8 mouse cellular contexts compared by ENCODE assay signal in the genomic region with DNA sequence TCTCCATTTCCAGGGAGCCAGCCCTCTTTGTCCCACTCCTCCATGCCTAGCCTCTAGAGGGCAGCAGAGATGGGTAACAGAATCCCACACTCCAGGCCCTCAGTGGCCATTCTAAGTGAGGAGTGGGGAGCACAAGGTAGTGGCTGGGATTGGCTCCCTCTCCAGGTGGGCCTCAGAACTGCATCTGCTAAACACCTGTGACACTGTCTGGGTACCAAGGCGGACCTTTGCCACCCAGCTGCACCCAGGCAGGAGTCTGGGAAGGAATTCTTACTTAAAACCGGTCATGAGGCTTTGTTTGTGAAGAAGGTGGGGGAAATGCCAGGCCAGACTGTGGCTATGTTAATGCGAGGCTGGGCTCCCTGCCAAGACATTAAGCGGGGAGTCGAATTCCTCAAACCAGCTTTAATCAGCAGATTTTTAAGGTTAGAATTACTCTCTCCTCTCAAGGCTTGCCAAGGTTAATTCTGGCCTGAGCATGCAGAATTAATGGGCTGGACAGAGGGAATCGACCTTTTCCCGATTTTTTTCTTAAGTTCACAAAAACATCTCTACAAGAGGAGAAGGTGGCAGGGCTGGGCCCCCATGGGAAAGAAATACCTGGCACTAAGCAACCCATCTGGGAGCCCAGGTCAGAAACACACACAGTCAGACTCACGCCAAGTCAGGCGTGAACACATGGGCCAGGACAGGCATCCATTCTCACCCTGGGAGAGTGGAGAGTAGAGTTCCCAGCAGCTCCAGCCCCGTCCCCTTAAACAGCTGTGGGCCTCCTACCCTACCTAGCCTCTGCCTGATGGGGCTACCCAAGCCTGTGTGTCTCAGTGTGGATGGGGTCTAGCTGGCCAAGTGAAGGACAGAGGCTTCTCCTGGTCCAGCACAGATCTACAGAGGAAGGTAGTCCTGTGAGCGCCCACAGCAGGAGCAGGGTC.
DNase-seq lines count a peak whose midpoint lies in the region; ATAC-seq lines count a peak whose summit lies in the region.

No protein-coding gene starts in this region.

- no peaks in the 10 kb centered on the region for H3K9me3 ChIP-seq in kidney, embryonic 15.5 days (replicated peaks)

- H3K9ac ChIP-seq in kidney, embryonic 15.5 days: no peak overlapping the region

- WGBS in kidney, embryonic 15.5 days: 18% methylated on average over 11 of the region's 11 CpGs

- H3K4me3 ChIP-seq in kidney, embryonic 15.5 days (replicated peaks): no peak overlapping the region

- no peak overlapping the region; the same call in 1 of the 2 replicates for H3K4me2 ChIP-seq in kidney, embryonic 15.5 days

- peak overlapping the region; percentile 84 for H3K27ac ChIP-seq in kidney, embryonic 15.5 days

- H3K36me3 ChIP-seq in kidney, embryonic 15.5 days: no peaks in the 10 kb centered on the region

- DNase-seq in right cerebral cortex, adult 2 months (ENCODE audit: low spot score in 2 of 2): peak; percentile 17 to 31
- DNase-seq in right cerebral cortex, postnatal 25 days: no peak
- DNase-seq in cerebellum, postnatal 36 days: peak; percentile 41 to 58
- DNase-seq in lung, postnatal 10 days: peak; percentile 55
- peak; percentile 42 for DNase-seq in retina, postnatal 7 days (ENCODE audit: low read depth, low spot score)
- no peak for DNase-seq in urinary bladder, adult 18-20 months (ENCODE audit: low spot score in 2 of 2)

- H3K4me1 ChIP-seq in kidney, embryonic 15.5 days: peaks cover 47% of the 10 kb centered on the region

- ATAC-seq in granulocyte monocyte progenitor cell, adult 5-6 weeks (replicated peaks; ENCODE audit: poor library complexity, severe bottlenecking): peak; percentile 67
- peak; percentile 79 for ATAC-seq in kidney, embryonic 15.5 days (replicated peaks; ENCODE audit: low FRiP score)

- peaks cover 17% of the 10 kb centered on the region for H3K27me3 ChIP-seq in kidney, embryonic 15.5 days

Comparison
In these comparisons a context has a peak if more than half of its experiments do, and no peak if none do; other contexts are left out.
1. DNase-seq: peak in right cerebral cortex, adult 2 months (2 of 2), cerebellum, postnatal 36 days (2 of 2), lung, postnatal 10 days (single experiment) and retina, postnatal 7 days (single experiment); none in right cerebral cortex, postnatal 25 days (single experiment) and urinary bladder, adult 18-20 months (0 of 2).